Mouse (Mus musculus) gastrocnemius, postnatal 25 days (tissue): ENCODE results near the gene Unc80. TPM values are rescaled to one million over a fixed set of nuclear protein-coding genes. Genes with fewer than 3 reads are reported as not detected.
"Not testable (repeated sequence)": the region's sequence is repeated elsewhere in the genome, so short reads cannot be mapped to it uniquely, and the experiment has no call there.

Experiments
- DNase-seq: peaks from one replicate; pipeline ENCODE4 v3.0.0; 2022
- total RNA-seq, 2 experiments: library from RNA; stranded (reverse); gene quantifications; 1 replicate in 1 of 2; 2 replicates in 1 of 2; pipeline ENCODE4 v1.2.3; 2021

Unc80 gene
- total RNA-seq, 2 experiments from 2014 or later = 0.05 to 0.13 TPM

DNA sequence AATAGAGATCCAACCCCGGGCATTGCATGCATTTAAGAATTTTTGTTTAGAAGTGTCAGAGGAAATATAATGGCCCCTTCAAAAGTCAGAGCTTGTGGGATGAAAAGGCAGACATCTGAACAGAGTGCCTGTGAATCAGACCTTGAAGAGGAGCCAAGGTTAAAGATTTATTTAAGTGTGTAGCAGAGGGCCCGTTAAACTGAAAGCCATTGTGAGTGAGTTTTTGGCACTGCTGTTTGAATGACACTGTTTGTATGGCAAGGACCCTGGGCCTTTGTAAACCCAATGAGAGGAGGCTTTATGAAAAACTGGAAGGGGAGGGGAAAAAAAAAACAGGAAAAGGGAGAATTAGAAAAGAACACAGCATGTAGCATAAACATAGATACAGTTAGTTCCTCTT is 170.0 kb downstream of the Unc80 start:
- no peak for DNase-seq

DNA sequence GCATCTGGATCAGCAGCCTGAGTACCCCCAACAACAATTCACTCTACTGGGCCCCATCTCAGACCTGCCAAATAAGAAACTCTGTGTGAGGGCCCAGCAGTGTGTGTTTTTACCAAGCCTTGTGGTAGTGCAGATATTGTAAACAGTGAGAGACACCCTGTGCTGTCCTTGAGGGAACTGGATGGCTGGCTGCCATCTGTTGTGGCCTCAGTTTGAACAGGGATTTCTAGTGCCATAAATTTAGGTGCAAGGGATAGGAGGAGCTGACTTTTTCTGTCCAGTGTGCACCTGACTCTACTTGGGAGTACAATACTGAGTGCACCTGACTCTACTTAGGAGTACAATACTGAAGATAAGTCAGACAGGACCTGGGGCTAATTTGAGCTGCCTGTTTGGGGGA is 178.7 kb downstream of the Unc80 start:
- no peak for DNase-seq

DNA sequence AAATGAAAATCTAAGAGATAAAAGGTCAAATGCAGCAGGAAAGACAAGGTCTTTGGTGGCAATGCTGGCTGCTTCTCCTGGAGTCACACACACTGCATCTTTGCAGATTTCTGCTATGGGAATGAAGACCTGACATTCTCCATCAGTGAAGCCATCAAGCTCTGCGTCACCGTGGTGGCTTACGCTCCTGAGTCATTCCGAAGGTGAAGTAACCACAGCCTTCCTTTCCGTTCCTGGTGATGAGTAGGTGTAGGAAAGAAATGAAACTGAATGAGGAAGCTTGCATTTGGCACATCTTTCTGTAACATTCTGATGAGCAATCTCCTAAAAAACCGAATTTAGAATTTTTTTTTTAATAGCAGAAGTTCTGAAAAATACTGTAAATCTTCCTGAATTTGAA is 181.4 kb downstream of the Unc80 start:
- DNase-seq = no peak

GRCm38 (mm10) chr1:66650006-66650405 is 181.8 kb downstream of the Unc80 start:
- DNase-seq = no peak

- DNase-seq = no peak
Observed at GRCm38 (mm10) chr1:66655119-66655746, 187.1 kb downstream of the Unc80 start.

DNA sequence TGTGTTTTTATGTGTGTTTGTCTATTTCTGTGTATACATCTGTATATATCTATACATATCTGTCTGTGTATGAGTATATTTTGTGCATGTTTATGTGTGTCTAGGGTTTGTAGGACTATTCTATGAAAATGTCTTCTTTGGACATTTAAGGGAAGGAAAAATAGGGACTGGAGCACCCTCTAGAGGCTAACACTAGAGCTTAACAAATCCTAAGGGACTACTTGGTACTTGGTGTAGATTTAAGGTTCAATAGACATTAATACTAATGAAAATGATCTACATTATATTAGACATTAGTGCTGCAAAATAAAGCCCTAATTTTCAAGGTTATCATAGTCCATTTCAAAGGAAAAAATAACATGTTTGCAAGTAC is 187.6 kb downstream of the Unc80 start:
- no peak for DNase-seq

DNA sequence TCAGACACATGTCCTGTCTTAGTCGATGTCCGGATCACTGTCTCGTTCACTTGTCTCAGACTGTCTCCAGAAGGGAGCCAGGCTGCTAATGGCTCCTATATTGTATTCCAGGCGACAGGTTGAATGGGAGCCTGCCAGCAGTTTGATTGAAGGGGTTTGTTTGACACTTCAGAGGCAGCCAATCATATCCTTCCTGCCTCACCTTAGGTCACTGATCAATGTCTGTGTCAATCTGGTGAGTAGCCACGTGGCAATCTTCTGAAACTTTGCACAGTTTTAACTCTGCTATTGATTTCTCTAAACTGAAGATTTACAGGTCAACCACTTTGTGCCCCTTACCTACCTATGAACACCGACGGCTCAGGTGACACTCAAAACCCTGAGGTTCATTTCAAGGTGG is 203.3 kb downstream of the Unc80 start:
- no peak for DNase-seq

GRCm38 (mm10) chr1:66672812-66673211 is 204.6 kb downstream of the Unc80 start:
- DNase-seq = no peak

- DNase-seq = no peak
Observed at GRCm38 (mm10) chr1:66677928-66678327, 209.8 kb downstream of the Unc80 start.

DNA sequence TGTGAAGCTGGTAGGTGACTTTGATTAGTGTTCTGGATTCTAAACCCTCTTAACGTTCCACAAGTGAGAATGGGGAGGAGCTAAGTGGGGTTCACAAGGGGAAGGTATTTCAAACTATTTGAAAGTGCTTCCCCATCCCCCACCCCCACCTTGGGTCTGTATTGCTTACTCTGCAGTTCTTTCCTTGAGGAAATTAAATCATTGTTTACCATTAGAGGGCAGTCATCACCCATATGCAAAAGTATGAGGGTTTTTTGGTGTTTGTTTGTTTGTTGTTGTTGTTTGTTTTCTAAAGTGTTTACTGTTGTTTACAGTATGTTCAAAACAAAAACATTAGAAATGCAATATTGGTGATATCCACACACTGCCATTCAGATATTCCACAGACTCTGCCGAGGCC is 210.5 kb downstream of the Unc80 start:
- no peak for DNase-seq

DNA sequence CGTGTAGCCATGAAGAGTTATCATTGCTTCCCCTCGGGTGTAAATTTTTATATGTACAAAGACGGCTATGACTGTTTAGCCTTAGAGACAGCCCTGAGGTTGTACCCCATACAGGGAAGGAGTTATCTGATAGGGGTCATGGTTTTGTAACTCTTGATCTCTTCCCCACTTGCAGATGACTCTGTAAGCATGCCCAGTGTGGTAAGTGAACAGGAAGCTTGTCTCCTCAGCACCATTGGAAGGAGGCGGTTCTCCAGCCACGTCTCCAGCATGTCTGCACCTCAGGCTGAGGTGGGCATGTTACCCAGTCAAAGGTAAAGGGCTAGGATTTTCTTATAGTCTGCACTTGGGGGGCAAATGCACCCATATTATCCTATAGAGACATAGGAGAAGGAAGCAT is 214.8 kb downstream of the Unc80 start:
- DNase-seq = no peak

GRCm38 (mm10) chr1:66691772-66692171 is 223.6 kb downstream of the Unc80 start:
- no peak for DNase-seq

- DNase-seq = no peak
Observed at GRCm38 (mm10) chr1:66692308-66692707, 224.1 kb downstream of the Unc80 start.

DNA sequence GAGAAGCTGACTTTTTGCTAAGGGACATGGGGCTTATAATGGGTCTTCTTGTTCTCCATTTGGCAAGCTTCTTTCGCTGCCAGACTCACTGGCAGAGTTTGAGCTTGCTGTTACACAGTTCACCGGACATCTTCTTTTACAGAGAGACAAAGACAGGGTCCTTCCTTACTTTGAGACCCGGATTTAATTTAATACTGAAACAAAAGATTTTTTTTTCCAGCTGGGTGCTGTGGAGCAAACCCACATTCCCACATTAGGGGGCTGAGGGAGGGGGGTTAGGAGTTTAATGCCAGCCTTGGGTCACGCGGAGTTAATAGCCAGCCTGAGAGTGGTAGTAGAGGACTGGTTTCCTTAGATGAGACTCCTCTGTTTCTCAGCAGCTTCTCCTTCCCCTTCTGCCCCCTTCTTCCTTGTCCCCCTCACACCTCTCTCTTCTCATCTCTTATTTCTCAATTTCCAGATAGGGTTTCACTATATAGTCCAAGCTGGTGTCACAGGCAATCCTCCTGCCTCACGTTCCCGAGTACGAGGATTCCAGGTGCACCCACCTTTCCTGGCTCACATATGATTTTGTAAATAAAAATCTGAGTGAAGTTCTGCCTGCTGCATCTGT is 224.7 kb downstream of the Unc80 start:
- DNase-seq = no peak

- no peak for DNase-seq
Observed at GRCm38 (mm10) chr1:66694266-66694665, 226.1 kb downstream of the Unc80 start.

- DNase-seq = no peak
Observed at GRCm38 (mm10) chr1:66695296-66695695, 227.1 kb downstream of the Unc80 start.

- not testable (repeated sequence) for DNase-seq
Observed at GRCm38 (mm10) chr1:66699630-66700029, 231.5 kb downstream of the Unc80 start.

GRCm38 (mm10) chr1:66700149-66700692 is 232.1 kb downstream of the Unc80 start:
- DNase-seq = no peak

DNA sequence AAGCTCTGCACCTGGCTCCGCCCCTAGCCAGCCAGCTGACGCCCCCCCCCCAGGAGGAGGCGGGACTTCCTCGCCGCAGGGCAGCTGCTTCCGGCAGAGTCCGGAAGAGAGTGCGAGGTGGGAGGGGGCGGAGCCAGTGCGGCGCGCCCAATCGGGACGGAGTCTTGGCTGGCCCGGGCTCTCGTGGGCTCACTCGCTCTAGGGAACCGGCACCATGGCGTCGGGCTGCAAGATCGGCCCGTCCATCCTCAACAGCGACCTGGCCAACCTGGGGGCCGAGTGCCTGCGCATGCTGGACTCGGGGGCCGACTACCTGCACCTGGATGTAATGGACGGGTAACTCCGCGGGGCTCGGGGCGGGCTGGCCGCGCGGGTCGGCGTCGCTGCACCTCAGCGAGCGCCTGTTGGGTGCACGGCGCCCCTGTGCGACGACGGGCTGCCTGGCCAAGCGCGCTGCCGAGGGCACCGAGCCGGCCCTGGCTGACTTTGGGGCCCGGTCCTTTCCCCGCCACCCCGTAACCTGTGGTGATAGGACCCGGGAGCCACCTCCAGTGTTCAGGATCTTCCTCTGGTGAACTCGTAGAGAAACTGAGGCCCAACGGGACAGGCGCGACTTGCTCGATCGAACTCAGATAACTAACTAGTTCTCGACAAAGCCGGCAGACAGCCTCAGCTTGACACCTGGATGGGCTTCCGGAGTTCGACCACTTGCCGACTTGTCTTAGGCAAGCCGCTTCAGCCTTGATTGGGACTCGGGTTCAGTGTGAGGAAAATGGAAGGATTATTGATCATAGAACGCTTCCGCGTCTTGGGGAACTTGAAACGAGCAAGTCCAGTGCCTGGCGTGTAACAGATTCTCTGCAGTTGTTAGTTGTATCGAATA is 232.8 kb downstream of the Unc80 start, which contains the start of gene Rpe:
Gene Rpe (plus strand): TSS at position 139 of the 883 bp plus-strand sequence.
- DNase-seq = peak; percentile 94

- DNase-seq = no peak
Observed at GRCm38 (mm10) chr1:66701576-66701940, 233.4 kb downstream of the Unc80 start.

- no peak for DNase-seq
Observed at GRCm38 (mm10) chr1:66702623-66703345, 234.6 kb downstream of the Unc80 start.

- DNase-seq = no peak
Observed at GRCm38 (mm10) chr1:66704523-66704922, 236.4 kb downstream of the Unc80 start.
